ENCODE assay signal across 8 mouse cellular contexts in the genomic region with DNA sequence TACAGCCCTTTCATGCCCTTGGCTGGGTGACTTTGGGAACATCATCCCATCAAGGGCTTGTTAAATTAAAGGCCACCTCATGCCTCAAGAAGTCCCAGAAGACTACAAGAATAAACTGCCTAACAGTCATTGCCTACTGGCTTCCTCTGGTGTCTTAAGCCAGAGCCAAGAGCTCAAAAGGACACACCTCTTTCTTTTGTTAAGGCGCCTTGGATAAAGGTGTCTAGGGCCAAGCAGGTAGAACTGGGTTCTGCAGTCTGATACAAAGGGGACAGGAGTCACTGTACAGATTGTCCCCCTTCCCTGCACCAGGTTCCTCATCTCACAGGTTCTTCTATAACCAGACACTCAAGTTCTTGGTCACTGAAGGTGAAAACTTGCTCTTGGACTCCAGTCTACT. TPM values are rescaled to one million over a fixed set of nuclear protein-coding genes. Genes with fewer than 3 reads are reported as not detected.
DNase-seq lines count a peak whose midpoint lies in the region; ATAC-seq and TF ChIP-seq lines count a peak whose summit lies in the region.

No protein-coding gene starts in this region.

- H3K4me1 ChIP-seq in kidney, embryonic 15.5 days, result peaks cover 22% of the 10 kb centered on the region
- no peaks in the 10 kb centered on the region for H3K4me1 ChIP-seq in bone marrow, adult 2 months (ENCODE audit: control insufficient read depth, insufficient read depth, low read length)
- H3K4me1 ChIP-seq in forebrain, embryonic 12.5 days, result peaks cover 23% of the 10 kb centered on the region
- H3K4me1 ChIP-seq in liver, embryonic 13.5 days (replicated peaks), result peaks cover 44% of the 10 kb centered on the region

- H3K4me3 ChIP-seq in kidney, embryonic 15.5 days (replicated peaks), result peak overlapping the region; percentile 95
- peak overlapping the region; percentile 46 for H3K4me3 ChIP-seq in bone marrow, adult 2 months (replicated peaks; ENCODE audit: control insufficient read depth, low read depth, low read length)
- H3K4me3 ChIP-seq in forebrain, embryonic 12.5 days (replicated peaks), result no peak overlapping the region
- peak overlapping the region; percentile 80 for H3K4me3 ChIP-seq in liver, embryonic 13.5 days (replicated peaks)

- peak overlapping the region; percentile 100 for H3K27ac ChIP-seq in kidney, embryonic 15.5 days
- H3K27ac ChIP-seq in bone marrow, adult 2 months (ENCODE audit: control insufficient read depth, insufficient read depth, low read depth, low read length, poor library complexity), result peak overlapping the region; percentile 99
- 0 out of 2 replicates have a peak overlapping the region, but pooled peaks have one; percentile 20 for H3K27ac ChIP-seq in forebrain, embryonic 12.5 days
- peak overlapping the region; percentile 99 for H3K27ac ChIP-seq in liver, embryonic 13.5 days

- WGBS in kidney, embryonic 15.5 days, result 89% methylated on average over 1 of the region's 1 CpGs
- 61% methylated on average over 1 of the region's 1 CpGs for WGBS in bone marrow, adult 2 months
- 93% methylated on average over 1 of the region's 1 CpGs for WGBS in forebrain, embryonic 12.5 days
- 68% methylated on average over 1 of the region's 1 CpGs for WGBS in liver, embryonic 13.5 days (ENCODE audit: insufficient replicate concordance)

- peaks cover 49% of the 10 kb centered on the region for H3K36me3 ChIP-seq in kidney, embryonic 15.5 days
- H3K36me3 ChIP-seq in forebrain, embryonic 12.5 days (replicated peaks), result peaks cover 47% of the 10 kb centered on the region
- H3K36me3 ChIP-seq in liver, embryonic 13.5 days, result peaks cover 59% of the 10 kb centered on the region

- no peak for TF ChIP-seq CTCF in bone marrow, adult 2 months (IDR thresholded peaks at IDR 0.05; ENCODE audit: control insufficient read depth, insufficient read depth, low read length)

- DNase-seq in kidney, postnatal 4 days, result no peak
- no peak for DNase-seq in liver, embryonic 13.5 days
- no peak for DNase-seq in cerebellum, postnatal 10 days
- DNase-seq in retina, postnatal 1 day, result no peak
- no peak for DNase-seq in cerebellum, postnatal 4 days (ENCODE audit: low spot score in 2 of 2)

- H3K4me2 ChIP-seq in kidney, embryonic 15.5 days, result peak overlapping the region; percentile 77
- peak overlapping the region; percentile 6; the same call in 1 of the 2 replicates for H3K4me2 ChIP-seq in forebrain, embryonic 12.5 days
- peak overlapping the region; percentile 78 for H3K4me2 ChIP-seq in liver, embryonic 13.5 days

- TF ChIP-seq POLR2A in bone marrow, adult 2 months (IDR thresholded peaks at IDR 0.05; ENCODE audit: borderline replicate concordance, control insufficient read depth, low read depth, low read length), result no peak

- no peaks in the 10 kb centered on the region for H3K27me3 ChIP-seq in kidney, embryonic 15.5 days
- no peaks in the 10 kb centered on the region for H3K27me3 ChIP-seq in forebrain, embryonic 12.5 days
- H3K27me3 ChIP-seq in liver, embryonic 13.5 days, result no peaks in the 10 kb centered on the region

- ATAC-seq in kidney, embryonic 15.5 days (replicated peaks; ENCODE audit: low FRiP score), result no peak
- ATAC-seq in forebrain, embryonic 12.5 days (ENCODE audit: low FRiP score), result no peak
- no peak for ATAC-seq in liver, embryonic 13.5 days (ENCODE audit: low read depth)

- peak overlapping the region; percentile 91 for H3K9ac ChIP-seq in kidney, embryonic 15.5 days
- peak overlapping the region; percentile 83; the same call in 1 of the 2 replicates for H3K9ac ChIP-seq in forebrain, embryonic 12.5 days
- H3K9ac ChIP-seq in liver, embryonic 13.5 days, result peak overlapping the region; percentile 97

- H3K9me3 ChIP-seq in kidney, embryonic 15.5 days (replicated peaks), result no peaks in the 10 kb centered on the region
- H3K9me3 ChIP-seq in forebrain, embryonic 12.5 days, result no peaks in the 10 kb centered on the region
- H3K9me3 ChIP-seq in liver, embryonic 13.5 days (replicated peaks), result no peaks in the 10 kb centered on the region

RNA-seq across cellular contexts. Expression of a gene that starts 1.4 kb away (rescaled TPM):
- 126 and 145 TPM in 2 replicates for polyA plus RNA-seq in kidney, embryonic 15.5 days (2015; fragmentation: Nextera tagmentation; extraction: Ambion mirVana)
- polyA plus RNA-seq in bone marrow, adult 2 months (2011; ENCODE audit: insufficient read depth, insufficient read length, low replicate concordance, missing spikeins), result 824 and 950 TPM in 2 replicates
- 107 and 115 TPM in 2 replicates for polyA plus RNA-seq in forebrain, embryonic 12.5 days (2016; fragmentation: Nextera tagmentation; extraction: Ambion mirVana)
- 1,411 and 1,456 TPM in 2 replicates for polyA plus RNA-seq in liver, embryonic 13.5 days (2015; fragmentation: Nextera tagmentation; extraction: Ambion mirVana)

RNA-seq across cellular contexts. Expression of a gene that starts 8.1 kb away (rescaled TPM):
- polyA plus RNA-seq in kidney, embryonic 15.5 days (2015; fragmentation: Nextera tagmentation; extraction: Ambion mirVana), result 390 and 426 TPM in 2 replicates
- polyA plus RNA-seq in bone marrow, adult 2 months (2011; ENCODE audit: insufficient read depth, insufficient read length, low replicate concordance, missing spikeins), result 184 and 201 TPM in 2 replicates
- polyA plus RNA-seq in forebrain, embryonic 12.5 days (2016; fragmentation: Nextera tagmentation; extraction: Ambion mirVana), result 477 and 482 TPM in 2 replicates
- 208 and 210 TPM in 2 replicates for polyA plus RNA-seq in liver, embryonic 13.5 days (2015; fragmentation: Nextera tagmentation; extraction: Ambion mirVana)

RNA-seq across cellular contexts. Expression of a gene that starts 16.8 kb away (rescaled TPM):
- polyA plus RNA-seq in kidney, embryonic 15.5 days (2015; fragmentation: Nextera tagmentation; extraction: Ambion mirVana), result 41.7 and 46.7 TPM in 2 replicates
- polyA plus RNA-seq in bone marrow, adult 2 months (2011; ENCODE audit: insufficient read depth, insufficient read length, low replicate concordance, missing spikeins), result 11.2 and 30.7 TPM in 2 replicates
- polyA plus RNA-seq in forebrain, embryonic 12.5 days (2016; fragmentation: Nextera tagmentation; extraction: Ambion mirVana), result 38.9 and 39.3 TPM in 2 replicates
- 20.7 and 23.0 TPM in 2 replicates for polyA plus RNA-seq in liver, embryonic 13.5 days (2015; fragmentation: Nextera tagmentation; extraction: Ambion mirVana)

RNA-seq across cellular contexts. Expression of a gene that starts 18.9 kb away (rescaled TPM):
- polyA plus RNA-seq in kidney, embryonic 15.5 days (2015; fragmentation: Nextera tagmentation; extraction: Ambion mirVana), result 30.4 and 32.9 TPM in 2 replicates
- polyA plus RNA-seq in bone marrow, adult 2 months (2011; ENCODE audit: insufficient read depth, insufficient read length, low replicate concordance, missing spikeins), result 17.2 and 29.6 TPM in 2 replicates
- 31.5 and 34.8 TPM in 2 replicates for polyA plus RNA-seq in forebrain, embryonic 12.5 days (2016; fragmentation: Nextera tagmentation; extraction: Ambion mirVana)
- polyA plus RNA-seq in liver, embryonic 13.5 days (2015; fragmentation: Nextera tagmentation; extraction: Ambion mirVana), result 14.8 and 15.3 TPM in 2 replicates

RNA-seq across cellular contexts. Expression of a gene that starts 22.5 kb away (rescaled TPM):
- 6.6 and 8.8 TPM in 2 replicates for polyA plus RNA-seq in kidney, embryonic 15.5 days (2015; fragmentation: Nextera tagmentation; extraction: Ambion mirVana)
- 14.6 and 17.5 TPM in 2 replicates for polyA plus RNA-seq in bone marrow, adult 2 months (2011; ENCODE audit: insufficient read depth, insufficient read length, low replicate concordance, missing spikeins)
- polyA plus RNA-seq in forebrain, embryonic 12.5 days (2016; fragmentation: Nextera tagmentation; extraction: Ambion mirVana), result 16.5 and 16.9 TPM in 2 replicates
- 6.4 and 8.2 TPM in 2 replicates for polyA plus RNA-seq in liver, embryonic 13.5 days (2015; fragmentation: Nextera tagmentation; extraction: Ambion mirVana)

Comparison
In these comparisons a context has a peak if more than half of its experiments do, and no peak if none do; other contexts are left out.
1. H3K27ac ChIP-seq: peak in every context shown above with its lines; median percentile 100 in kidney, embryonic 15.5 days; 99 in bone marrow, adult 2 months; 99 in liver, embryonic 13.5 days; 20 in forebrain, embryonic 12.5 days.
2. H3K4me2 ChIP-seq: peak in every context shown above with its lines; median percentile 78 in liver, embryonic 13.5 days; 77 in kidney, embryonic 15.5 days; 6 in forebrain, embryonic 12.5 days.